Mouse (Mus musculus): ENCODE data around the gene Rpl28. TPM values are rescaled to one million over a fixed set of nuclear protein-coding genes. Genes with fewer than 3 reads are reported as not detected.
A peak's percentile ranks its signal among the peaks of the same experiment; 100 is the strongest.

The Rpl28 gene
- polyA plus RNA-seq, 1 experiment from 2014 or later, result 162 TPM

GRCm38 (mm10) chr7:4751971-4752820 lies 40.5 kb upstream of the Rpl28 start:
- Histone ChIP-seq H3K4me1 (ENCODE audit: control insufficient read depth, low read depth, low read length) (peaks cover 50% of the 10 kb centered on the region), H3K9me3 (replicated peaks; ENCODE audit: control insufficient read depth, low read length) (no peaks in the 10 kb centered on the region), H3K27ac (ENCODE audit: low read length) (peak overlapping the region; percentile 89), H3K36me3 (ENCODE audit: control insufficient read depth, insufficient read depth) (no peaks in the 10 kb centered on the region), H3K9ac (ENCODE audit: low read depth, low read length) (peak overlapping the region; percentile 71), H3K4me3 (ENCODE audit: low read depth, low read length) (peak overlapping the region; percentile 73), H3K4me2 (ENCODE audit: low read depth, low read length) (peak overlapping the region; percentile 85), H3K27me3 (ENCODE audit: control insufficient read depth, insufficient read depth, low read depth, low read length) (no peaks in the 10 kb centered on the region)
- peak; percentile 78 for ATAC-seq (ENCODE audit: low read depth)
- WGBS (ENCODE audit: insufficient replicate concordance), result 3% methylated on average over 30 of the region's 30 CpGs

- 6% methylated on average over 24 of the region's 24 CpGs for WGBS (ENCODE audit: insufficient replicate concordance)
- Histone ChIP-seq H3K9ac (ENCODE audit: low read depth, low read length) (peak within 1 kb of the TSS; percentile 71), H3K27ac (ENCODE audit: low read length) (peak within 1 kb of the TSS; percentile 89), H3K4me3 (ENCODE audit: low read depth, low read length) (peak within 1 kb of the TSS; percentile 73), H3K27me3 (ENCODE audit: control insufficient read depth, insufficient read depth, low read depth, low read length) (no peaks in the 10 kb centered on the region), H3K4me1 (ENCODE audit: control insufficient read depth, low read depth, low read length) (peaks cover 45% of the 10 kb centered on the region), H3K9me3 (replicated peaks; ENCODE audit: control insufficient read depth, low read length) (no peaks in the 10 kb centered on the region), H3K4me2 (ENCODE audit: low read depth, low read length) (peak within 1 kb of the TSS; percentile 85), H3K36me3 (ENCODE audit: control insufficient read depth, insufficient read depth) (no peaks in the 10 kb centered on the region)
- peak; percentile 85 for ATAC-seq (ENCODE audit: low read depth)
Measured at GRCm38 (mm10) chr7:4752821-4753570, 39.7 kb upstream of the Rpl28 start, which contains the start of gene Cox6b2. Cox6b2 (minus strand) TSS chr7:4753094.

- Histone ChIP-seq H3K9ac (ENCODE audit: low read depth, low read length) (no peak overlapping the region), H3K4me2 (ENCODE audit: low read depth, low read length) (no peak overlapping the region), H3K36me3 (ENCODE audit: control insufficient read depth, insufficient read depth) (no peaks in the 10 kb centered on the region), H3K27me3 (ENCODE audit: control insufficient read depth, insufficient read depth, low read depth, low read length) (no peaks in the 10 kb centered on the region), H3K9me3 (replicated peaks; ENCODE audit: control insufficient read depth, low read length) (no peaks in the 10 kb centered on the region), H3K27ac (ENCODE audit: low read length) (no peak overlapping the region), H3K4me3 (ENCODE audit: low read depth, low read length) (no peak overlapping the region), H3K4me1 (ENCODE audit: control insufficient read depth, low read depth, low read length) (no peaks in the 10 kb centered on the region)
- WGBS (ENCODE audit: insufficient replicate concordance), result 22% methylated on average over 1 of the region's 1 CpGs
- no peak for ATAC-seq (ENCODE audit: low read depth)
Measured at GRCm38 (mm10) chr7:4759670-4760069, 33.0 kb upstream of the Rpl28 start.

GRCm38 (mm10) chr7:4764946-4765710 lies 27.5 kb upstream of the Rpl28 start:
- Histone ChIP-seq H3K27ac (ENCODE audit: low read length) (no peak overlapping the region), H3K27me3 (ENCODE audit: control insufficient read depth, insufficient read depth, low read depth, low read length) (peaks cover 6% of the 10 kb centered on the region), H3K9ac (ENCODE audit: low read depth, low read length) (no peak overlapping the region), H3K4me2 (ENCODE audit: low read depth, low read length) (no peak overlapping the region), H3K4me1 (ENCODE audit: control insufficient read depth, low read depth, low read length) (no peaks in the 10 kb centered on the region), H3K36me3 (ENCODE audit: control insufficient read depth, insufficient read depth) (no peaks in the 10 kb centered on the region), H3K9me3 (replicated peaks; ENCODE audit: control insufficient read depth, low read length) (no peaks in the 10 kb centered on the region), H3K4me3 (ENCODE audit: low read depth, low read length) (no peak overlapping the region)
- WGBS (ENCODE audit: insufficient replicate concordance), result 29% methylated on average over 4 of the region's 4 CpGs
- peak; percentile 43 for ATAC-seq (ENCODE audit: low read depth)

GRCm38 (mm10) chr7:4771202-4771601 lies 21.5 kb upstream of the Rpl28 start, which contains the start of gene Fam71e2:
Fam71e2 (minus strand) TSS chr7:4771302.
- Histone ChIP-seq H3K4me2 (ENCODE audit: low read depth, low read length) (no peak within 1 kb of the TSS), H3K4me3 (ENCODE audit: low read depth, low read length) (no peak within 1 kb of the TSS), H3K36me3 (ENCODE audit: control insufficient read depth, insufficient read depth) (no peaks in the 10 kb centered on the region), H3K4me1 (ENCODE audit: control insufficient read depth, low read depth, low read length) (no peaks in the 10 kb centered on the region), H3K27me3 (ENCODE audit: control insufficient read depth, insufficient read depth, low read depth, low read length) (peaks cover 27% of the 10 kb centered on the region), H3K27ac (ENCODE audit: low read length) (no peak within 1 kb of the TSS), H3K9me3 (replicated peaks; ENCODE audit: control insufficient read depth, low read length) (no peaks in the 10 kb centered on the region), H3K9ac (ENCODE audit: low read depth, low read length) (no peak within 1 kb of the TSS)
- no peak for ATAC-seq (ENCODE audit: low read depth)
- WGBS (ENCODE audit: insufficient replicate concordance), result 58% methylated on average over 3 of the region's 5 CpGs

GRCm38 (mm10) chr7:4776131-4776530 lies 16.5 kb upstream of the Rpl28 start:
- no peak for ATAC-seq (ENCODE audit: low read depth)
- Histone ChIP-seq H3K9ac (ENCODE audit: low read depth, low read length) (no peak overlapping the region), H3K27ac (ENCODE audit: low read length) (no peak overlapping the region), H3K4me1 (ENCODE audit: control insufficient read depth, low read depth, low read length) (peaks cover 4% of the 10 kb centered on the region), H3K36me3 (ENCODE audit: control insufficient read depth, insufficient read depth) (no peaks in the 10 kb centered on the region), H3K4me2 (ENCODE audit: low read depth, low read length) (no peak overlapping the region), H3K27me3 (ENCODE audit: control insufficient read depth, insufficient read depth, low read depth, low read length) (peaks cover 65% of the 10 kb centered on the region), H3K9me3 (replicated peaks; ENCODE audit: control insufficient read depth, low read length) (no peaks in the 10 kb centered on the region), H3K4me3 (ENCODE audit: low read depth, low read length) (no peak overlapping the region)
- WGBS (ENCODE audit: insufficient replicate concordance), result 32% methylated on average over 10 of the region's 10 CpGs

- peaks cover 73% of the 10 kb centered on the region for H3K27me3 ChIP-seq (ENCODE audit: control insufficient read depth, insufficient read depth, low read depth, low read length)
- H3K4me1 ChIP-seq (ENCODE audit: control insufficient read depth, low read depth, low read length), result peaks cover 4% of the 10 kb centered on the region
- H3K27ac ChIP-seq (ENCODE audit: low read length), result no peak overlapping the region
- ATAC-seq (ENCODE audit: low read depth), result peak; percentile 66
- no peaks in the 10 kb centered on the region for H3K9me3 ChIP-seq (replicated peaks; ENCODE audit: control insufficient read depth, low read length)
- 1% methylated on average over 41 of the region's 56 CpGs for WGBS (ENCODE audit: insufficient replicate concordance)
- peak overlapping the region; percentile 54 for H3K4me2 ChIP-seq (ENCODE audit: low read depth, low read length)
- H3K36me3 ChIP-seq (ENCODE audit: control insufficient read depth, insufficient read depth), result no peaks in the 10 kb centered on the region
- H3K9ac ChIP-seq (ENCODE audit: low read depth, low read length), result no peak overlapping the region
- peak overlapping the region; percentile 50 for H3K4me3 ChIP-seq (ENCODE audit: low read depth, low read length)
Measured at GRCm38 (mm10) chr7:4776861-4777830, 15.5 kb upstream of the Rpl28 start.
